Mouse (Mus musculus) thymus, adult 2 months (tissue): ENCODE data around the gene Ttc3. TPM values are rescaled to one million over a fixed set of nuclear protein-coding genes. Genes with fewer than 3 reads are reported as not detected.
A peak's percentile ranks its signal among the peaks of the same experiment; 100 is the strongest.

Source experiments
- DNase-seq: peaks from one replicate; pipeline ENCODE4 v3.0.0; 2021
- H3K27ac ChIP-seq: fragments of 200-500 bp; 2 replicates; pipeline ENCODE4 v1.5.1; 2012; ENCODE audit warnings: low read length, control low read depth; ENCODE audit not compliant: control insufficient read depth, insufficient read depth
- H3K27me3 ChIP-seq: fragments of 200-500 bp; 2 replicates; pipeline ENCODE4 v1.6.1; 2012; ENCODE audit warnings: mild to moderate bottlenecking, low read length, moderate library complexity, mixed read lengths; ENCODE audit not compliant: control insufficient read depth, insufficient read depth
- H3K36me3 ChIP-seq: fragments of 200-500 bp; 2 replicates; pipeline ENCODE4 v1.6.1; 2012; ENCODE audit warnings: mild to moderate bottlenecking, low read length, moderate library complexity; ENCODE audit not compliant: control insufficient read depth, insufficient read depth
- H3K4me1 ChIP-seq: fragments of 200-500 bp; replicated peaks from 2 replicates; pipeline ENCODE4 v1.6.1; 2012; ENCODE audit warnings: low read length; ENCODE audit not compliant: control insufficient read depth, insufficient read depth
- H3K4me3 ChIP-seq: fragments of 200-500 bp; 2 replicates; pipeline ENCODE4 v1.5.1; 2012; ENCODE audit warnings: mild to moderate bottlenecking, low read length, control low read depth, moderate library complexity; ENCODE audit not compliant: control insufficient read depth, insufficient read depth
- CTCF ChIP-seq: fragments of 200-500 bp; IDR thresholded peaks from 2 replicates; pipeline ENCODE4 v1.5.1; 2012; ENCODE audit warnings: mild to moderate bottlenecking, control low read depth, low read length, moderate library complexity, borderline replicate concordance; ENCODE audit not compliant: control insufficient read depth, poor library complexity, insufficient read depth; ENCODE audit errors: extremely low read depth
- POLR2A ChIP-seq: fragments of 200-500 bp; IDR thresholded peaks from 2 replicates; pipeline ENCODE4 v1.6.1; 2012; ENCODE audit warnings: mild to moderate bottlenecking, low read length, control low read depth, moderate library complexity; ENCODE audit not compliant: control insufficient read depth, poor library complexity, insufficient read depth; ENCODE audit errors: extremely low read depth
- WGBS: fragments of 180-500 bp; shearing (Covaris S2); methylation state at CpG from one replicate; pipeline ENCODE4 v1.1.7; 2018; 5-methylcytosine and 5-hydroxymethylcytosine counted together
- polyA plus RNA-seq: library from polyadenylated mRNA; depleted of rRNA; stranded (reverse); fragments of >200 nt; gene quantifications from 2 replicates; pipeline ENCODE4 v1.2.3, GENCODE M21; 2012

Ttc3 gene
- polyA plus RNA-seq, 1 experiment = 63.6 TPM

DNA sequence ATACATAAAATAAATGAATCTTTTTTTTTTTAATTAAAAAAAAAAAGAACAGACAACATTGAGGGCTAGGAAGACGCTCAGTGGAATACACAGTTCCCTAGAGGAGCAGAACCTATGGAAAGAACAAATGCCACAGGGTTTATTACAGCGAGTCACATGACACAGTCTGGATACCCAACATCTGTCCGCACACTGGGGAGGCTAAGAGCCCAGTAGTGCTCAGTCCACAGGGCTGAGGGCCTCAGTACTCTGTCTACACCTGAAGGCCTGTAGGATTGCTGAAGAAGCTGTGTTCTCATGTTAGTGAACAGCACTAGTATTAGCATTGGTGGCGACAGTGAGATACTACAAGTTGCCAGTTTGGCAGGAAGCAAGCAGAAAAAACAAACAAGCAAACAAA lies 42.3 kb downstream of the Ttc3 start:
- Histone ChIP-seq H3K4me1 (no peaks in the 10 kb centered on the region), H3K4me3 (no peak overlapping the region), H3K27ac (no peak overlapping the region), H3K36me3 (peaks cover 9% of the 10 kb centered on the region), H3K27me3 (no peaks in the 10 kb centered on the region)
- TF ChIP-seq POLR2A (no peak), CTCF (no peak)
- 100% methylated on average over 4 of the region's 4 CpGs for WGBS
- DNase-seq = no peak

DNA sequence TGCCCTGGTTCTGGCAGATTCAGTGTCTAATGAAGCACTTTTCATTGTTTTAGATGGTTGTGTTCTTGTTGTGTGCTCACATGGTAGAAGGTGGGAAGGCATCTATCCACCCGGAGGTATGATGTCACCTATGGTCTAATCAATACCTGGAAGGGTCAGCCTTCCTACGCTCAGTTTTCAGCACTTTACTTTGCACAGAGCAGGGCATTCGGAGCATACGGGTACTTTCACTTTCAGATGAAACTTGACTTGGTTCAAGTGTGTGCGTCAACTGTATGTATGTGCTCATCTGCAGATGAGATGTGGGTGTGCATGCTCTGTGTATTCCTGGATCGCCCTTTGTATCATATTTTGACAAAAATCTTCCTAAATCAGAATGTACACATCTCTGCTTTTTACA lies 43.7 kb downstream of the Ttc3 start:
- Histone ChIP-seq H3K4me3 (no peak overlapping the region), H3K36me3 (peaks cover 16% of the 10 kb centered on the region), H3K4me1 (no peaks in the 10 kb centered on the region), H3K27ac (no peak overlapping the region), H3K27me3 (no peaks in the 10 kb centered on the region)
- TF ChIP-seq CTCF (no peak), POLR2A (no peak)
- 95% methylated on average over 6 of the region's 6 CpGs for WGBS
- no peak for DNase-seq

DNA sequence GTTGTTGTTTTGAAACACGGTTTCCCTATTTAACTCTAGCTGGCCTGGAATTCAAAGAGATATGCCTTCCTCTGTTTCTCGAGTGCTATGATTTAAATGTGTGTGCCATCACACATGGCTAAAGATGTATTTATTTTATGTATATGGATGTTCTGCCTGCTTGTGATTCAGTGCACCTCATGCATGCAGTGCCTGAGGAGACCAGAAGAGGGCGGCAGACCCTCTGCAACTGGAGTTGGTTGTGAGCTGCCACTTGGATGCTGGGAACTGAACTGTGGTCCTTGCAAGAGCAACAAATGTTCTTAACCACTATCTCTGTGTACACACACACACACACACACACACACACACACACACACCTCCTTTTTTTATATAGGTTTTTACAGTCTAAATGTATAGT lies 50.1 kb downstream of the Ttc3 start:
- no peak for TF ChIP-seq POLR2A
- peak; percentile 13; the same call in 1 of the 2 replicates for TF ChIP-seq CTCF
- Histone ChIP-seq H3K4me3 (no peak overlapping the region), H3K36me3 (peaks cover 54% of the 10 kb centered on the region), H3K27me3 (no peaks in the 10 kb centered on the region), H3K4me1 (no peaks in the 10 kb centered on the region), H3K27ac (no peak overlapping the region)
- DNase-seq = peak; percentile 23
- WGBS = over 99% methylated on average over 3 of the region's 3 CpGs

DNA sequence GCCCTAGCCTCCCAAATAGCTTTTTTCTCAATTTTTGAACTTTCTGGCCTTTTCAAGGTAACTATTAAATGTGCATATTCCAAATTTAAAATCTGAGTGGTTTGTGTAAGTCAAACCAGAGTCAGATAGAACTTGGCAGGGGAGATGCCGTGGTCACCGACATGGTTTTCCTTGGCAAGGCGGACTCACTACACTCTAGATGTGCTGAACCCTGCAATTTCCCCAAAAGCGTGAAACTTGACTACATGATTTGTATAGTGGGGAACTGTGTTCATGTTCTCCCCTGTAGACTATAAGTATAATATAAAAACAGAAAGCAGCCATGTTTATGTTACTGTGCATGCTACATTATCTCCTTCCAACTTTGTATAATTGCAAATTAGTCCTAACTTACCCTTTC lies 58.5 kb downstream of the Ttc3 start:
- H3K4me1 ChIP-seq = no peaks in the 10 kb centered on the region
- no peak overlapping the region for H3K4me3 ChIP-seq
- TF ChIP-seq CTCF (no peak), POLR2A (no peak)
- H3K27me3 ChIP-seq = no peaks in the 10 kb centered on the region
- no peak overlapping the region for H3K27ac ChIP-seq
- peaks cover 60% of the 10 kb centered on the region for H3K36me3 ChIP-seq
- DNase-seq = no peak
- WGBS = 97% methylated on average over 4 of the region's 4 CpGs

DNA sequence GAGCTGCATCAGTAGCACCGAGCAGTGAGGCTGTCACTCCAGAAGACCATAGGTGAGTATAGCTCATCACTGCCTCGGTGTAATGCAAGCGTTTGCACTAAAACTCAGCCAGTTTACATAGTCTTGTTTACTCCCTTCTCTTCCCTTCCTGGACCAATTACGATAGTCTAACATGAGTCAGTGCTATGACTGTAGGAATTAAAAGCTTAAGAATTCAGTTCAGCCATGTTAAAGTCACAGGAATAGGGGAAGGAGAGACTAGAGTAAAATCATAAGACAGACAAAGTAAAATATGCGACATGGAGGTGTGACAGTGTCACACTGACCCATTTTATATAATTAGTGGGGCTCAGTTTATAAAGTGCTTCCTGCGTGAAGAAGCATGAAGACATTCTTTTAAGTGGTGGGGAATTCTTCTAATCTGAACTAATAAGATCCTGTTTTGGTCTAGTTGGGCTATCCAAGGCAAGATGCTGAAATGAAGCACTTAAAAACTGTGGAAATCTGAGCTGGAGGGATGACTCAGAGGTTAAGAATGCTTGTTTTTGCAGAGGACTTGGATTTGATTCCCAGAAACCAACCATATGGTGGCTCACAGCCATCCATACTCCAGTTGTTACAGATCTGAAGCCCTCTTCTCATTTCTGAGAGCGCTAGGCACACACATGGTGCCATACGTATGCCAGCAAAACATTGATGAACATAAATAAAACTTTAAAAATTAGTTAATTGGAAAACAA lies 65.2 kb downstream of the Ttc3 start:
- H3K36me3 ChIP-seq = peaks cover 65% of the 10 kb centered on the region
- no peak for TF ChIP-seq CTCF
- no peak for TF ChIP-seq POLR2A
- H3K27me3 ChIP-seq = no peaks in the 10 kb centered on the region
- 97% methylated on average over 8 of the region's 8 CpGs for whole genome bisulfite sequencing
- no peak for DNase-seq
- no peak overlapping the region for H3K27ac ChIP-seq
- H3K4me3 ChIP-seq = no peak overlapping the region
- H3K4me1 ChIP-seq = no peaks in the 10 kb centered on the region

DNA sequence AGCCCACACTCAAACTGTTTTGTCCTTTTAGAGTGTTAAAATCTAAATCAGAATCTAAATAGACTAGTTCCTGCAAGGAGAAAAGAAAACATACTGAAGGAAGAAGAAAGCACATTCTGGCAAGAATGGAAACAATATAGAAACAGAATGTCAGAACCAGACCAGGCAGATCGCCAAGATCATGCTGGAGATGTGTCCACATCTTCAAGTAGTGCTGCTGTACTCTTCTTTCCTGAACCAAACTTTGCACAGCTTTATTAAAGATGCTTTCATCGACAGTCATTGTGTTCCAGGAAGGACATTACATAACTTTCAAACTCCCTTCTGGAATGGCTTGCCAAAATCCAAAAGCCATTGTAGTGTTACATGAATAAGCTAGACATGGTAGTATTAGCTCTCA lies 66.4 kb downstream of the Ttc3 start:
- Histone ChIP-seq H3K4me1 (no peaks in the 10 kb centered on the region), H3K36me3 (peaks cover 61% of the 10 kb centered on the region), H3K4me3 (no peak overlapping the region), H3K27ac (no peak overlapping the region), H3K27me3 (no peaks in the 10 kb centered on the region)
- no peak for DNase-seq
- TF ChIP-seq POLR2A (no peak), CTCF (no peak)
- WGBS = 97% methylated on average over 2 of the region's 2 CpGs
